Mouse (Mus musculus): Measurements from ENCODE around the gene Sipa1. TPM values are rescaled to one million over a fixed set of nuclear protein-coding genes. Genes with fewer than 3 reads are reported as not detected.

Gene Sipa1
- polyA plus RNA-seq, 1 experiment = 134 TPM

GRCm38 (mm10) chr19:5646731-5647330 lies 16.7 kb downstream of the Sipa1 start:
- H3K9me3 ChIP-seq = no peaks in the 10 kb centered on the region
- no peaks in the 10 kb centered on the region for H3K27me3 ChIP-seq (replicated peaks)
- H3K4me3 ChIP-seq (replicated peaks) = no peak overlapping the region
- TF ChIP-seq FLI1 (IDR thresholded peaks at IDR 0.05; ENCODE audit: low read length) = no peak
- no peak for TF ChIP-seq GATA1 (IDR thresholded peaks at IDR 0.05; ENCODE audit: borderline replicate concordance, low read length)
- H3K36me3 ChIP-seq (replicated peaks; ENCODE audit: low read length) = peaks cover 89% of the 10 kb centered on the region
- H3K4me1 ChIP-seq = peaks cover 45% of the 10 kb centered on the region

- TF ChIP-seq GATA1 (IDR thresholded peaks at IDR 0.05; ENCODE audit: borderline replicate concordance, low read length) = no peak
- TF ChIP-seq FLI1 (IDR thresholded peaks at IDR 0.05; ENCODE audit: low read length) = no peak
- H3K9me3 ChIP-seq = no peaks in the 10 kb centered on the region
Observed at GRCm38 (mm10) chr19:5645280-5645679, 18.2 kb downstream of the Sipa1 start.

DNA sequence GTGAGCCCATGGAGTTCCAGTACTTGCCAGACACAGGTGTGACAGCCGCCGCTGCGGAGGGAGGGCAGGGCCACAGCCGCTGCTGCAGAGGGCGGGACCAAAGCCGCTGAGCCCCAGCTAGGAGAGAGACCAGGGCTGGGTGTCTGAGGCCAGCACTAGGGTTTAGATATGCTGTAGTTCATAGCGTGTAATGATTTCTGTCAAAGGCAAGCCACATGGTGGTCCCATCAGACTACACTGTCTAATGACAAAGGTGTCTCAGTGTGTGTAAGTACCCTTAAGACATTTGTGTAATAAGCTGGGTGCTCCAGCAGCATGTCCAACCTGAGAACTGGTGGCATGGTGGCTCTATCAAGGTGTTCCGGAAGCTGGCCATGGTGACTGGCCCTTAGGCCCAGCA lies 21.9 kb downstream of the Sipa1 start:
- no peaks in the 10 kb centered on the region for H3K27me3 ChIP-seq (replicated peaks)
- peaks cover 84% of the 10 kb centered on the region for H3K36me3 ChIP-seq (replicated peaks; ENCODE audit: low read length)
- H3K4me1 ChIP-seq = peaks cover 56% of the 10 kb centered on the region
- no peaks in the 10 kb centered on the region for H3K9me3 ChIP-seq
- H3K4me3 ChIP-seq (replicated peaks) = no peak overlapping the region
- TF ChIP-seq GATA1 (IDR thresholded peaks at IDR 0.05; ENCODE audit: borderline replicate concordance, low read length) (no peak), FLI1 (IDR thresholded peaks at IDR 0.05; ENCODE audit: low read length) (no peak)

More at GRCm38 (mm10) chr19:5645280-5645679, 18.2 kb downstream of the Sipa1 start:
- Histone ChIP-seq H3K36me3 (replicated peaks; ENCODE audit: low read length) (peaks cover 89% of the 10 kb centered on the region), H3K4me1 (peaks cover 61% of the 10 kb centered on the region), H3K27me3 (replicated peaks) (no peaks in the 10 kb centered on the region), H3K4me3 (replicated peaks) (no peak overlapping the region)

- no peak overlapping the region for H3K4me3 ChIP-seq (replicated peaks)
- no peaks in the 10 kb centered on the region for H3K9me3 ChIP-seq
- no peak for TF ChIP-seq FLI1 (IDR thresholded peaks at IDR 0.05; ENCODE audit: low read length)
- TF ChIP-seq GATA1 (IDR thresholded peaks at IDR 0.05; ENCODE audit: borderline replicate concordance, low read length) = no peak
- peaks cover 77% of the 10 kb centered on the region for H3K36me3 ChIP-seq (replicated peaks; ENCODE audit: low read length)
- H3K4me1 ChIP-seq = peaks cover 62% of the 10 kb centered on the region
- no peaks in the 10 kb centered on the region for H3K27me3 ChIP-seq (replicated peaks)
Observed at GRCm38 (mm10) chr19:5641021-5641420, 22.5 kb downstream of the Sipa1 start.

GRCm38 (mm10) chr19:5640339-5640738 lies 23.2 kb downstream of the Sipa1 start:
- Histone ChIP-seq H3K4me3 (replicated peaks) (no peak overlapping the region), H3K36me3 (replicated peaks; ENCODE audit: low read length) (peaks cover 70% of the 10 kb centered on the region), H3K4me1 (peaks cover 61% of the 10 kb centered on the region), H3K27me3 (replicated peaks) (no peaks in the 10 kb centered on the region), H3K9me3 (no peaks in the 10 kb centered on the region)
- no peak for TF ChIP-seq GATA1 (IDR thresholded peaks at IDR 0.05; ENCODE audit: borderline replicate concordance, low read length)
- no peak for TF ChIP-seq FLI1 (IDR thresholded peaks at IDR 0.05; ENCODE audit: low read length)

GRCm38 (mm10) chr19:5638416-5639005 lies 25.0 kb downstream of the Sipa1 start:
- Histone ChIP-seq H3K36me3 (replicated peaks; ENCODE audit: low read length) (peaks cover 53% of the 10 kb centered on the region), H3K9me3 (no peaks in the 10 kb centered on the region), H3K4me3 (replicated peaks) (peak overlapping the region; percentile 98), H3K4me1 (peaks cover 51% of the 10 kb centered on the region), H3K27me3 (replicated peaks) (no peaks in the 10 kb centered on the region)
- TF ChIP-seq GATA1 (IDR thresholded peaks at IDR 0.05; ENCODE audit: borderline replicate concordance, low read length) (no peak), FLI1 (IDR thresholded peaks at IDR 0.05; ENCODE audit: low read length) (no peak)

DNA sequence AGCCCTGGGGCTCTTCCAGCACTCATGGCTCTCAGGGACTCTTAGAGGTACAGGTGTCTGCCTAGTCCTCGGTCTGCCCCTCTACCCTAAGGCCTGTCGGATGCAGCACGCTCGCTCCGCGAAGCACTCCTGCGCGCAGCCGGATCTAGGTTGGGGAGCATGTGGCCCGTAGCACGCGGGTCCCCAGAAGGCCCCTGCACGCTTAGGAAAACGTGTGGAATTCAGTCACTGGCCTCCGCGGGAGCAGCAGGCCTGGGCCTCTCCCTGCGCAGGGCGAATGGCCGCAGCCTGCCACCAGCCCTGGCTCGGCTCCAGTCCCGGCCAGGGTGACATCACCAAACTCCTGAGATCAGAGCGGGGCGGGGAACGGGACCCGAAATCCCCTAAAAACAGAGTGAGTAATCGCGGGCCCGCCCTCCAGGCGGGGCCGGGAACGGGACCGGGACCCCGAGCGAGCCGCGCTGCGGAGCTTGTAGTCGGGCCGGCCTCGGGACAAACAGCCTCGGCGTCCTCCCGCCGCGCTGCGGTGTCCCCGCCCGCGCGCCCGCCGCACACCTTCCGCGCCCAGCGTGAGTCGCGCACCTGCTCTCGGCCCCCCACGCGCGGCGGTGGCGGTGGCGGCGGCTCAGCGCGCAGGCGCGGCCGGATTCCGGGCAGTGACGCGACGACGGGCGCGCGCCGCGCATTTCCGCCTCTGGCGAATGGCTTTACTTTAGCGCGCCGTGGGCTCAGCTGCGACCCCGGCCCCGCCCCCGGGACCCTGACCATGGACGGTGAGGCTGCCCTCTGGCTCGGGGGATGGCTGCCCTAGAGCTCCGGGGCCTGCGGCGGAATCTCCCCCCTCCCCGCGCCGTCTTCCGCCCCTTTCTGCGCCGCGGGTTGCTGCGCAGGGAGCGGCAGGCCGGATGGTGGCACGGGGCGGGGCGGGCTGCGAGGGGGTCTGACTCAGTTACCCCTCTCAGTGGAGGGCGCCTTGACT lies 26.1 kb downstream of the Sipa1 start, which contains the start of gene Rela:
Rela (plus strand) TSS at position 415 of the 979 bp plus-strand sequence.
- H3K4me1 ChIP-seq = peaks cover 52% of the 10 kb centered on the region
- peak within 1 kb of the TSS; percentile 98 for H3K4me3 ChIP-seq (replicated peaks)
- TF ChIP-seq FLI1 (IDR thresholded peaks at IDR 0.05; ENCODE audit: low read length) (no peak), GATA1 (IDR thresholded peaks at IDR 0.05; ENCODE audit: borderline replicate concordance, low read length) (no peak)
- no peaks in the 10 kb centered on the region for H3K9me3 ChIP-seq
- H3K36me3 ChIP-seq (replicated peaks; ENCODE audit: low read length) = peaks cover 42% of the 10 kb centered on the region
- no peaks in the 10 kb centered on the region for H3K27me3 ChIP-seq (replicated peaks)

GRCm38 (mm10) chr19:5636571-5637041 lies 26.9 kb downstream of the Sipa1 start:
- peak overlapping the region; percentile 98 for H3K4me3 ChIP-seq (replicated peaks)
- peaks cover 52% of the 10 kb centered on the region for H3K4me1 ChIP-seq
- TF ChIP-seq FLI1 (IDR thresholded peaks at IDR 0.05; ENCODE audit: low read length) (no peak), GATA1 (IDR thresholded peaks at IDR 0.05; ENCODE audit: borderline replicate concordance, low read length) (no peak)
- H3K9me3 ChIP-seq = no peaks in the 10 kb centered on the region
- peaks cover 34% of the 10 kb centered on the region for H3K36me3 ChIP-seq (replicated peaks; ENCODE audit: low read length)
- H3K27me3 ChIP-seq (replicated peaks) = no peaks in the 10 kb centered on the region

GRCm38 (mm10) chr19:5636036-5636570 lies 27.4 kb downstream of the Sipa1 start:
- H3K36me3 ChIP-seq (replicated peaks; ENCODE audit: low read length) = peaks cover 29% of the 10 kb centered on the region
- H3K4me3 ChIP-seq (replicated peaks) = no peak overlapping the region
- no peak for TF ChIP-seq GATA1 (IDR thresholded peaks at IDR 0.05; ENCODE audit: borderline replicate concordance, low read length)
- no peak for TF ChIP-seq FLI1 (IDR thresholded peaks at IDR 0.05; ENCODE audit: low read length)
- H3K4me1 ChIP-seq = peaks cover 47% of the 10 kb centered on the region
- no peaks in the 10 kb centered on the region for H3K27me3 ChIP-seq (replicated peaks)
- 0 out of 2 replicates have a peak, but pooled peaks cover under 1% of the 10 kb centered on the region for H3K9me3 ChIP-seq
